Mouse (Mus musculus): Measurements from ENCODE around the gene Cytl1.
A peak's percentile ranks its signal among the peaks of the same experiment; 100 is the strongest.

Gene Cytl1

DNA sequence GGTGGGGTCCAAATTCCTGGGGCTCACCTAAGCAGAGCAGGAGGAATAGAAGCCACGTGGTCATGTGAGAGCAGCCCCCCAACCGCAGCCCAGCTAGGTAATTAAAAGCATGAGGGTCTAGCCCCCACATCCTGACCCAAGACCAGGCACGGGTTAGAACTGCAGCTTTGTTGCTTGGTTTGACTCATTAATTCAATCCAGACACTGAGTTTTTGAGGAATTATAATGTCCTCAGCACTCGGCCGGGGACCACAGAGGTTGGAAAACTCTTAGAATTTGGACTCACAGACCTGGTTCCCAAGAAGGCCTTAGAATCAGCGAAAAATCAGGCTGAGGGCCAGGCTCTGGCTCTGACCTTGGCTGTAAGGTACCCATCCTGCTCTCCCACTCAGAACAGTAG lies 35.6 kb downstream of the Cytl1 start:
- DNase-seq, result peak; percentile 64

DNA sequence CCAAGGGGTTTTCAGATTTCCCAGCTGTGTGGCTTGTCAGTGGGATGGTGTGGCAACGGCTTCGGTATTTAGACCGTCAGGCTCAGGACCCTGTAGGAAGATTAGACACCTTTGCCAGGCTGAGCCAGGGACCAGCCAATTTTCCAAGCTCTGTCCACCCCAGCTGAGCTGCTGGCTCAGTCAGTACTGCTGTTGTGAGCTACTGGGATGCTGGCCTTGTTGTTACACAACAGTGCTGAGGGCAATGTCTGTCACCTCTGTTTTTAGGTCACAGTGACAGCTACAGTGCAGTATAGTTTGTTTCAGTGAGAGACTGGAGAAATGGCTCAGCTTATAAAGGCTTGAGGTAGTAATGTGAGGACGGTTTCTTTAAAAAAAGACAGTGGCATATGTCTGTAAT lies 38.7 kb downstream of the Cytl1 start:
- peak; percentile 82 for DNase-seq

DNA sequence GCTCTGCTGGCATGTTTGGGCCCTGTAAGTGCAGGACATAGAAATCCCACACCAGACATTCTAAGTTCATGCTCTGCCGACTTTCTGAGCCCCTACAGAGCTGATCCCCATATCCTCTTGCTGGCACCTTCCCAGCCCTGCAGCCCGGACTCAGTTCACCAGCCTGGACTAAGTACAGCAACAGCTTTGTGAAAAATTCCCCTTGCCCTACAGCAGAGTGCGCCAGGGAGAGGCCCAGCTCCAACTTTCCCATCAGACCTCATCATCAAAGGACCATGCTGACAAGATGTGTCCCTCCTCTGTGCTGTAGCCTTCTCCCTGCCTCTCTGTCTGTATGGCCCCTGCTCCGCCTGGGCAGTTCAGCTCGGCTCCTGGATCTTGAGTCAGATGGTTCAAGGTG lies 40.4 kb downstream of the Cytl1 start:
- peak; percentile 53 for DNase-seq

GRCm38 (mm10) chr5:37783306-37783705 lies 48.0 kb downstream of the Cytl1 start:
- DNase-seq, result peak; percentile 82

- peak; percentile 93 for DNase-seq
Observed at GRCm38 (mm10) chr5:37784847-37785391, 49.6 kb downstream of the Cytl1 start.

Data from heart, adult 11 months (tissue).